Mouse (Mus musculus): Measurements from ENCODE around the gene Rsph4a. TPM values are rescaled to one million over a fixed set of nuclear protein-coding genes. Genes with fewer than 3 reads are reported as not detected.

Rsph4a gene
- polyA plus RNA-seq (2014; fragmentation: Illumina TruSeq; extraction: RNeasy Lipid Tissue Mini Kit (QIAGEN cat#74804); ENCODE audit: low read depth, low replicate concordance) = not detected

GRCm38 (mm10) chr10:33904530-33905481 is at the start of gene Rsph4a:
Gene Rsph4a (plus strand): TSS chr10:33905111.

GRCm38 (mm10) chr10:33857421-33857820 is 47.5 kb upstream of the Rsph4a start, which contains the start of gene Sult3a1:
Gene Sult3a1 (plus strand): TSS chr10:33857721.

GRCm38 (mm10) chr10:33950803-33951583 is 46.1 kb downstream of the Rsph4a start, which contains the start of gene Zup1:
Gene Zup1 (minus strand): TSS chr10:33951269.

Other genes starting within 250 kb of the Rsph4a start
- not detected for gene Sult3a2, start 118.4 kb upstream of the Rsph4a start, polyA plus RNA-seq (2014; fragmentation: Illumina TruSeq; extraction: RNeasy Lipid Tissue Mini Kit (QIAGEN cat#74804); ENCODE audit: low read depth, low replicate concordance)
- 0.63 TPM for gene Sult3a1, start 47.4 kb upstream of the Rsph4a start, polyA plus RNA-seq (2014; fragmentation: Illumina TruSeq; extraction: RNeasy Lipid Tissue Mini Kit (QIAGEN cat#74804); ENCODE audit: low read depth, low replicate concordance)
- 7.6 TPM for gene Zup1, start 46.2 kb downstream of the Rsph4a start, polyA plus RNA-seq (2014; fragmentation: Illumina TruSeq; extraction: RNeasy Lipid Tissue Mini Kit (QIAGEN cat#74804); ENCODE audit: low read depth, low replicate concordance)
- gene Rwdd1, start 114.5 kb downstream of the Rsph4a start, polyA plus RNA-seq (2014; fragmentation: Illumina TruSeq; extraction: RNeasy Lipid Tissue Mini Kit (QIAGEN cat#74804); ENCODE audit: low read depth, low replicate concordance) = 114 TPM
- not detected for gene Trappc3l, start 132.5 kb downstream of the Rsph4a start, polyA plus RNA-seq (2014; fragmentation: Illumina TruSeq; extraction: RNeasy Lipid Tissue Mini Kit (QIAGEN cat#74804); ENCODE audit: low read depth, low replicate concordance)
- not detected for gene Calhm4, start 139.2 kb downstream of the Rsph4a start, polyA plus RNA-seq (2014; fragmentation: Illumina TruSeq; extraction: RNeasy Lipid Tissue Mini Kit (QIAGEN cat#74804); ENCODE audit: low read depth, low replicate concordance)
- gene Calhm5, start 191.4 kb downstream of the Rsph4a start, polyA plus RNA-seq (2014; fragmentation: Illumina TruSeq; extraction: RNeasy Lipid Tissue Mini Kit (QIAGEN cat#74804); ENCODE audit: low read depth, low replicate concordance) = 1.5 TPM
- not detected for gene Calhm6, start 222.9 kb downstream of the Rsph4a start, polyA plus RNA-seq (2014; fragmentation: Illumina TruSeq; extraction: RNeasy Lipid Tissue Mini Kit (QIAGEN cat#74804); ENCODE audit: low read depth, low replicate concordance)